Mouse (Mus musculus) cerebellum, postnatal 4 days (tissue): ENCODE measurements around the gene Slc7a14.
A peak's percentile ranks its signal among the peaks of the same experiment; 100 is the strongest.
"Not testable (repeated sequence)": the region's sequence is repeated elsewhere in the genome, so short reads cannot be mapped to it uniquely, and the experiment has no call there.

ENCODE experiments used
- DNase-seq, 2 experiments: peaks; one replicate each; pipeline ENCODE4 v3.0.0; 2022; ENCODE audit warnings: low spot score in 2 of 2, mixed read lengths in 1 of 2

The Slc7a14 gene

DNA sequence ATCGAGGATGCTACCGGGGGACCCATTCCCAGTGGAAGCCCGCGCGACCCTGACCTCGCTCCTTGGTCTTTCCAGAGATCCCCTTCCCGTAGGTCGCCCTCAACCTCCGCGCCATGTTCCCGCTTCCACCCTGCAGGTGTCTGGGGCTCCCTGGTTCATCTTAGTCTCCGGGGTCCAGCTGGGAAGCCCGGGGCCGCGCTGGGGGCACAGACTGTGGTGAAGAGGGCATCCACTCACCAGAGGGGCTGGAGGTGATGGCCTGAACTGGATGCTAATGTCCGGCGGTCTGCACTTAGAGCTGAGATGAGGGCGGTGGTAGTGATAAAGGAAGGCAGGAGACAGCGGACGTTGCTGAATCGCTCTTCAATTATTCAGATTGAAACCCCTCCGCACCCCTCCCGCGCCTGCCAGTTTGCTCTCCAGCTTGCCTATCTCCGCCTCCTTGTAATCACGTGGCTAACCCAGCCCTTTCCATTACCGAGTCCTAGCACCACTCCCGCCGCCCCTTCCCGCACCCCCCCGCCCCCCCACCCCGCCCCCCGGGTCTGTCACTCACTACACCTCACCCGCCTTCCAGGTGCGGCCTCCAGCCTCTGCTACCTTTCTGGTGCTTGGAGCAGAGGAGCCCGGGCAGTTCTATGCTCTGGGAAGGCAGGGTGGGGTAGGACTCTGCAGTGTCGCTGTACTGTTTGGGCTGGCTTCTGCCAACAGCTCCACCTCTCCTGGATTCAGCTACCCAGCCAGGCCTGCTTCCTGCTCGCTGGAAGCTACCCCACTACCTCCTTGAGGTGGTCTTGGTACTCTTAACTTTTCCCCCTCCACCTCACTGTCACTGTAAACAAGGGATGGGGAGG is at the start of gene Slc7a14:
Slc7a14 (minus strand) TSS at position 445 of the 854 bp plus-strand sequence.
- peak; percentile 38 to 68 for DNase-seq

DNA sequence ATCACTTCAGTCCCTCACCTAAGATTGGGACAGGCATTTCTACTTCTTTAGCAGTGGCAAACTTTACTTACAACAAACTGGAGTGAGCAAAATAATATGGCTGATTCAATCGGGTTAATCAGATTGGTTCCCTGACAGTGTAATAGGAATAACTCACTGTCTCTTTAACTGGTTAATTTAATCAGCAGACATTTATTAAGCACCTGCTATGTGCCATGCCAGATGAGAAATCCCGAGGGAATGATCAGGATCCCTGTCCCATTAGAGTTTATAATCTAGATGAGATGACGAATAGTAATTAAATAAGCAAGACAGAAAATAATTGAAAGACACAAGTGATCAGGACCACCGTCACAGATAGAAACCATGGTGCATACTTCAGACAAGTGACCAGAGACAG is 36.4 kb upstream of the Slc7a14 start:
- no peak for DNase-seq

DNA sequence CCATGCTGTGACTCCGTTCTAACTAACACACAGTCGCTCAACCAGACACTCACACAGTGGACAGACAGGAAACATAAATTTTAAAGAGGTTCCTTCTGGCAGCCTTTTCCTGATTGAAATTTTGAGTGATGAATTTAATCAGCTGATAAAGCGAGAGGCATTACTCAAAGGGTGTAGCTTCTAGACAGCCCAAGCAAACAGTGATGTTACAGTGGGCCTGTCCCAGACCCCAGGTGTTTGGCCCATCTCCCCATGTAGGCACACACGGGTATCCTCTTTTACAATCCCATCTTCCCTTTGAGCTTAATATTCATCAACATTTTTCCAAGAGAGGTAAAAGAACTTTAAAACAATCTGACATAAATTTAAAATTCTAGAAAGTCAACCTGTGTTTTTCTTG is 35.6 kb upstream of the Slc7a14 start:
- no peak for DNase-seq

DNA sequence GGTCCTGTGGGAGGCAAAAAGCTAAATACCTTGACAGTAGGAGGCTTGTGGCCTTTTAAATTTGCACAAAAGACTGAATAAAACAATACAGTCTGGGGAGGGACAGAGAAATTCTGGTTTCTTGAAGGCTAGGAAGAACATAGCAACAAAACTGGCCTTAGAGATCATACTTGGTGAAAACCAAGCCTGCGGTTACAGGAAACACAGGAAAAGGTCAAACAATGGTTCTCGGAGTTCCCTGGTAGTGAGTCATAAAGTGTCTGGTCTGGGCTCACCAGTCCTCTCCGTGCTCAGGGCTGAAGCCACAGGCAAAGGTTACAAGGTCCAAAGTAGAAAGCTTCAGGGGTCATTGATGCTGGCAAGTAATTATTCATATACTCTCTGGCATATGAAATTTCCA is 29.1 kb upstream of the Slc7a14 start:
- no peak for DNase-seq

DNA sequence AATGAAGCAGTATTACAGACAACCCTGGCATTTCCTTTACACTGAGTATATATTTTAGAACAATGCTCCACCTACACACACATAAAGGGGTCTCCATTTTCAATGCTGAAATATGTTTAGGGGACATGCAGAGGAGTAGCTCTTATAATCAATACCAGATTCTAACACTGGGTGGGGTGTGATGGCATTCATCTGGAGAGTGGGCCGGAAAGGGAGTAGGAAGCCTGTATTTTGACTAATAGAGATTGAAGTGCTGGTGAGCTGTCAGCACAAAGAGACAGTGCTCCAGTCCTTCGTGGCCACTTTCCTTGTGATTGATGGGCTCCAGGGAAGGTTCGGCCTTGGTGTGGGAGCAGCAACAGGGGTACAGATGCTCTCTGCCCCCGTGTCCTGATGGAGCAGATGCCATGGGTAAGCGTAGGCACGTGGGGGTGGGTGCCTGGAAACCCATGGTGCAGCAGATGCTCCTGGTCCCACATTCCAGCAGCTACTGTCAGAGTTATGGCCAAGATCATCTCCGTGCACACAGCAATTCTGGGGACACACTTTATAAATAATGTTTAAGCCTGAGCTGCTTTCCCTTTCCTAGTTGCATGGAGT is 18.2 kb upstream of the Slc7a14 start:
- no peak for DNase-seq

DNA sequence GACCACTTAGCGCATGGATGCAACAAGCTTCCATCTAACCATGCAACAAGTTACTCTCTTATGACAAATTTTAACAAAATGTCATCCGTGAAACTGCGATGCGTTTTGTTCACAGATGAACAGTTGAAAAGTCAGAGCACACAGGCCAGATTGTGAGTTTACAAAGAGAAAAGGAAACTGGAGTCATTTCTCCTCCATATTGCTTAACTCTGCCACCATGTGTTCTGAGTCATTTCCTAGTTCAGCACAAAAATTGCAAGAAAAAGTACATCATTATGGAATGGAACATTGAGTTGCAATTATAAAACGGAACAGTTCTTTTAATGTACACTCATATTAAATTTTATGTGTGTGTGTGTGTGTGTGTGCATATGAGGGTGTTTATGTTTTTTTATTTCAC is 17.6 kb upstream of the Slc7a14 start:
- DNase-seq = no peak

DNA sequence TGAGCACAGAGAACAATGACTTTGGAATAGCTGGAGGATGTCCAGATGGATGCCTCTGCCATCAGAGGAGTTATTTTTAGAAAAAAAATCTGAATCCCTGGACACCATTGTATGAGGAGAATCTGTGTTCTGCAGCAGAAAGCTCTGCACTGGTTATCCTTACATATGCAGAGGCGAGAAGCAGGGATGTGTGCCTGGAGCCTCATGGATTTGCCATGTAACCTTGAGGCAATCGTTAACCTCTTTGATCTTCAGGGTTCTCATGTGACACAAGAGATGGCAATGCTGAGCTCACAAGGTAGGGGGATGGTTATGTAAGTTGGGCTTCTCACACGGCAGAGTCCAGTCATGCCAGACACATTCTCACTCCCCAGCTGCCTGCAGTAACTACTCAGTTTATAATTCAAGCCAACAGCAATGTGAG is 14.1 kb upstream of the Slc7a14 start:
- DNase-seq = no peak

DNA sequence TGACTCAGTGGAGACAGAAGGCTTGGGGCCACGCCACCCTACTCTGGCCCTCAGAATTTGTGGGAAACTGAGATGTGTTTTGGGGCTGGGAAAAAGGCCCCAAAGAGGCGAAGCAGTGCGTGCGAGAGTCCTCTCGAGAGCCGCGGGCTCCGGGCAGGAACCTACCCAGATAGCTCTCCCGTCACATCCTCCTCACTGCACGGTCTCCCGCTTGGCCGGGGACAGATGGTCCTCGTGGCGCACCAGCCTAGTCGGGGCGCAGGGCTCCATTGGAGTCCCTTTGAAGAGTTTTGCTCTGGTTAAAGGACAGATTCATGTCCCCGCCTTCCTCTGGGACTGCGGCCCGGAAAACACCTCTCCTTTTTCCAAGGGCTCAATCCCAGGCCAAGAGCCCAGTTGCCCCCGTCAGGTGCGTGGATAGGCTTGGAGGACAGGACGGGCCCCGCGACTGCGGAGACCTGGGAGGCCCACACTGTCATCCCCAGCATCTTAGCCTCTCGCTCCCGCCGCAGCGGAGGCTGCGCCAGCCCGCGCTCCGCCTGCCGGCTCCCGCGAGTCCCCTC is 726 bp downstream of the Slc7a14 start:
- peak in 1 of 2 experiments; percentile 45 for DNase-seq

DNA sequence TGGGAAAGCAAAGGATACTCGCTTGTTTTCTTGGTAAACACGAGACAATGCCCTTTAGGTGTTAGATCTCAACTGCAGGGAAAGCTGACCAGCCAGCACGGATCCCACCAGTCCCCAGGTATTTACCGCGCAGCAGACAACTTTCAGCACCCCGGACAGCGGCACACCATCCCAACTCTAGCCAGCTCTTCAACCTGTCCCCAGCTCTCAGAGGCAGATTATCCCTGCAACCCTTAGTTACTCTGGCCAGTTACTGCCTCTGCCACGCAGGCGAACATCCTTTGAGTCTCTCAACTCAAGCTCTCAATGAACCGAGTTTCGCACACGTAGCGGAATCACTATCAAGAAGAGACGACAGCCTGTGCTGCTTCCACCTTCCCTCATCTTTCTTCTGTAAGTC is 1.3 kb downstream of the Slc7a14 start:
- peak in 1 of 2 experiments; percentile 13 for DNase-seq

DNA sequence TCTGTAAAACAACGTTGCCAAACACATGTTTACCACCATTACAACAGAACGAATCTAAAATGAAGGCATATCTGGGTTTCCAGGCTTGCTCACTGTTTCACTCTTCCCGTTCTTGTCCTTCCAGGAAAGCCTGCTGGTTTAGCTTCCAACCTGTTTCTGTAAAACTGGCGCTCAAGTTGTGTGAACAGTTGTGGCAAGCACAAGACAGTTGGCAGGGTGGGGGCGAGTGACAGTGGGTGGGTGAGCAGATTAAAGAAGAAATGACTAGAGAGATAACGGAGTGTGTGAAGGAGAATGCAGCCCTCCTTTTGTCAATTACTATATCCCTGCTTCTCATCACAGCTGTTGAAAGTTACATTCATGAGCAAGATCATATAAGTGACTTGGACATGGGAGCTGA is 2.2 kb downstream of the Slc7a14 start:
- no peak for DNase-seq

DNA sequence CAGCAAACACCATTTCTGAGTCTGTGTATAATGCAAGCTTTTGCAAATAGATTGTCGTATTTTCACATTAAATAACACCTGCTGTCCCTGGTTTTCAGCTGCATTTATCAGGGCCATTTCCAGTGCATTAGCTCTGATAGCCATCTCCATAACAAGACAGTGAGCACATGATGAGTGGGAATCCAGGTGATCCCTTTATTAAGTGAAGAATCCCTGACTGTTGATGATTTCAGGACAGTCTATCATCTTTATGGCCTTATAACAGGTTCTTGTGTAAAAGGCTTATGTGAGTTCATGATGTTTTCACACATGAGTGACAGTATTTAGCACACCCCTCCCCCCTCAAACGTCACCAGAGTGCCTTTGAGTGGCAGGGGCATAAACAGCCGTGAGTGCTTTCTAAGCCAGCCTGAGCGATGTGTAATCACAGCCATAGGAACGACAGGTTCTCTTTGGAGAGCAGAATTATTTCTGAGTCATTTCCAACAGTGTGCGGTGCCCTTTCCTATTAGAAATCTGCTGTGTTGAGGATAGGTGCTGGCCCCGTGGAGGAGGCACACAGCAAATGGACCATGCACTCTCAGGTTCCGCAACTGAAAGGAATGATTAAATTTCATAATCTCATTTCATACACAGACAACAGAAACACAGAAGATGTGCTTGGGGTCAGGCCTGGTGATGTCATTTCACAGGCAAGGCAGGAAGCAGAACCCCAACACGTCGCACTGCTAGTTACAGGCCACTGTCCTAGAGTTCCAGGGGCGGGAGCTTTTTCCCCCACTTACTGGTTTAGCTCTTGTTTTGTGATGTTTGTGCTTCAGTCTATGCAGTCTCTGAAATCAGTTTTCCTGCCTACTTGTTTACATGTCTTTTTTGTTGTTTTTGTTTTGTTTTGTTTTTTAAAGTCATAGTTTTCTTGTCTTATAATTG is 18.2 kb downstream of the Slc7a14 start:
- DNase-seq = no peak

DNA sequence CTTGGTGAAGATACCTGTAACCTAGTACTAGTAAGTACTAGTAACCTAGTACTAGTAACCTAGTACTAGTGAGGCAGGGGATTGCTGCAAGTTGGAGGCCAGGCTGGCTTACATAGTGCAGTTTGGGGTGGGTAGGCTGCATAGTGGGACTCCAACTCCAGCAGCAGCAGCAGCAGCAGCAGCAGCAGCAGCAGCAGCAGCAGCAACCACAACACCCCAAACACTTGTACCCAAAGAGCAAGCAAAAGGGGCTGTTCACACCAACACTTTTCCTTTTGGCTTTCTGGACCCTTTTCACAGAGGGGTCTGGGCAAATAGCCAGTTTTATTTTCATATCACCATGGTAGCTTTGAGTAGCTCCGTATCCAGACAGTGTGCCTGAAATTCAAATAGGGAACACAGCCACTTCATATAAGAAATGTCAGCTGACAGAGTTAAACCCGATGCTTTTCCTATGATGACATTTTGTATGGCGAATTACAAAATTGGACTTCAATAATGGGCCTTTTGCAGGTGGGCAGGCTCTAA is 22.7 kb downstream of the Slc7a14 start:
- DNase-seq = no peak

DNA sequence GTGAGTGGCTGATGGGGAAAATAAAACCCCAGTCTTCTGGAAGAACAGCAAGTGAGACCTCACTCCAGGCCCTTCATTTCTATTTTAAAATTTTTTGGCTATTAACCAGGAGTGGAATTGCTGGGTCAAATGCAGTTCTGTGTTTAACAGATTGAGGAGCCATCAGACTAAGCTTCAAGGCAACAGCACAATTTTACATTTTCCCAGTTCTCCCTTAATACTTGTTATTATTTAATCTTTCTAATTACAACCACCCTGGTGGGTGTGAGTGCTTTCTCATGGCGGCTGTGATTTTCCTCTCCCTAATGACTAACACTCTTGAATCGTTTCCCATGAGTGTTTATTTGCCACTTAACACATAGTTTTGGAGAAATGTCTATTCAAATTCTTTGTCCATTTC is 29.1 kb downstream of the Slc7a14 start:
- no peak for DNase-seq

DNA sequence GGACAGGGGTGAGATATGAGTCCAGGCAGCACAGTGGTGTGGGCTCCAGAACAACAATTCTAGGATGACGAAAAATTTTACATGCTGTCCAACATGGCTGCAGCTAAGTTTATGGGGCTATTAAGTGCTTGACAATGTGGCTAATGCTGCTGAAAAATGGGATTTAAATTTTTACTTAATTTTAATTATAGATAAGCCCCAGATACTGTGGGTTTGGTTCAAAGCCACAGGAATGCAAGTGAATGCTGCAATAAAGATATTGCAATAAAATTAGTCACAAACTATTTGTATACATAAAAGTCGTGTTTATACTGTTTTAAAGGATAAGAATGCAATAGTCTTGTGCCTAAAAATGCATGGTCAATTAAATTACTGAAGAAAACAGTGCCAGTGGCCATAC is 35.3 kb downstream of the Slc7a14 start:
- DNase-seq = no peak

DNA sequence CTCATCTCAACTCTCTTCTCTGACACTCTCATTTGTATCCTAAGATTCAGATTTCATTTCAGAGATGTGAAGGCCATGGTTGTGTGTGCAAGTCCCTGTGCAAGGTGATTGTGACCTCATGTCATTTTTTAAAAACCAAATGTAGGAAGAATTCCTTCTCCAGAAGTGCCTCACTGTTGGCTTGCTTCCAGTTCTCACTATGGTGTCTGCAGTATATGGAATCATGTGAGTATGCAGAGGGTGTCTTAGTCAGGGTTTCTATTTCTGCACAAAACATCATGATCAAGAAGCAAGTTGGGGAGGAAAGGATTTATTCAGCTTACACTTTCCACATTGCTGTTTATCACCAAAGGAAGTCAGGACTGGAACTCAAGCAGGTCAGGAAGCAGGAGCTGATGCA is 36.9 kb downstream of the Slc7a14 start:
- not testable (repeated sequence) for DNase-seq

DNA sequence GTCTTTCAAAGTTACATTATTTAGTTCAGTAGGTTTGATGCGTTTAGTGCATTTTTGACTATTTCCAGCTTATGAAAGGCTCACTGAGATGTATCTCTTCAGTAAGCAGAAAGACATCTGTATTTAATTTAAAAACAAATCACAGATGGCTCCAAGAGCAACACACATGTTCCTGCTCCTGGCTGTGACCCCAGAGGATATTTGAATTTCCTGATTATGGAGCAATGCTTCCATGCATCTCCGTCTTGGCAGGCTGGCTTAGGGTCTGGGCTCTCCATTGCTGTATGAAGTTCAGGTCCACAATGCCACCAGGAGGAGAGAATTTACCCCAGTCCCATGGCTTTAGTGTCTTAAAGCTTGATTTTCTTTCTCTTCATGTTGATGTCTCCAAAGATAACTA is 37.5 kb downstream of the Slc7a14 start:
- no peak for DNase-seq

DNA sequence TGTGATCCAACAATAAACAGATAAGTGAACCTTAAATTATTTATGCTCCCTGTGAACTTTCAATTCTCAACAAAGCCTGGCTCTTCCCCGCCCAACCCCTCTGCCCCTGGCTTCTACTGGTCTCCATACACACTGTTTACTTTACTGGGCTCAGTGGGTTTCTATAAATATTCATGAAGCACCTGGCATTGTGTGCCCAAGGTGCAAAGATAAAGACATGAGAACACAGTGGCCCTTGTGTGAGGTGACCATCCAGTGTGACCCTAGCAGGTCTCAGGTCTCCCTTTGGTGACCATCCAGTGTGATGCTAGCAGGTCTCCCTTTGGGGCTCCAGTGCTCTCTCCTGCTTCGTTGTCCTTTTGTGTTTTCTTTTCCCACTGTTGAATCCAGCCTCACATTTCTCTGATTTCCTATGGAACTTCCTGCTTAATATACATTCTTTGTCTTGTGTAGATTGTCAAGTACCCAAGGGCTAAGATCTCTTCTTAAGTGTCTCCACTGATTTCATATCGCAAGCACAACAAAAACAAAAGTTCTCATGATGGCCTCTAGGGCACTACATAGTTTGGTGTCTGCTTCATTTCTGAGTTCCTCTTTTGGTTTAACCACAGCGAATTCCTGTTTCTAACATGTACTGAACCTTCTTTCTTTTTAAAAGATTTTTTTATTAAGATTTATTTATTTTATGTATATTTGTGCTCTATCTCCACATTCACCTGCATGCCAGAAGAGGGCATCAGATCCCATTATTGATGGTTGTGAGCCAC is 40.4 kb downstream of the Slc7a14 start:
- DNase-seq = no peak

DNA sequence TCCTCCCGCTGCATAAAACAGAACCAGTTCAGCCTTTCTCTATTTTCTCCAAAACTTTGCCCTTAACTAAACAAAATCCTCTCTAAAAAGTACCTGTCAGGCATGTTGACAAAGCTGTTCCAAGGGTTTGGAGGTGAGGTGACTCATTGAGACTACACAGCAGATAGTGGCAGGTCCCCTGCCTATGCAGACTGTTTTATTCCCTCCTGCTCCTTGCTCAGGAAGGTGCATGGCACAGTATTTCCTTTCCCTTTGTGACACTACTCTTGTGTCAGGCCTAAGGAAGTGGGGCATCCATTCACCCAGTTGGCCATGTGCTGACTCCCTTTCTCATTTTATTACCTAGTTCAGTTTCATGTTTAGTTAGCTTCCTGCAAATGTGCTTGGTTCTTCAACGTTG is 42.3 kb downstream of the Slc7a14 start:
- no peak for DNase-seq

DNA sequence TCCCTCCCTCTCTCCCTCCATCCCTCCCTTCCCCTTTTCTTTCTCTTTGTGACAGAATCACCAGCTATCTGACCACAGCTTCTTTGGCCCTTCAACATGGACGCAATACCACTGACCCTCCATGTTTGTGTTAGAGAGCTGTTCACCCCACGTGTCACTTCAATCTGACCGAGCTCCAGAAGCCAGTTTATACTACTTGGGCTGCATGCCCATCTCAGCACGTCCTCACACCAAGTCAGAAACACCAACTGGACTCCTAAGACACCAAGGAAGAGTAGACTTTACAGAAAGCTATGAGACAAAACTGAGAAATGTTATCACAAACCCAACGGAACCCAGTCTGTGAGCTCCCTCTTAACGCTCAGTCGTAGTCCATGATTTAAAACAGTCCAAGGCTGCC is 43.2 kb downstream of the Slc7a14 start:
- DNase-seq = no peak

DNA sequence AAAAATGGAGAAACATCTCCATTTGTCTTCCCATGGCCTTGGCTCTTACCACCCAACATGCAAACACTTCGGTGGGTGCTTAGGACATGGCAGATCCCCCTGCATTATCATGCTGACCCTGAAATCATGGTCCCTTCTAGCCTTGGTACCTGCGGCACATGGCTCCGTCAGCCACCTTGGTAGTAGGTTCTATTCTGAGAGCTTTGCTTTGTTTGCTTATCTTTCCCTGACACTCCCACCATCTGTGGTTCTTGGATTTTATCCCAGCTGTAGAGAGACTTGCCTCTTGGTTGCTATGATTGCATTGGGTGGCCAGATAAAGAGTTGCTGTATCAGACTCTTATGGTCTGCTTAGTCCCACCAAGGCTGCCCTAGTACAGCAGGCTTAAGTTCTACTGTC is 46.6 kb downstream of the Slc7a14 start:
- DNase-seq = no peak

DNA sequence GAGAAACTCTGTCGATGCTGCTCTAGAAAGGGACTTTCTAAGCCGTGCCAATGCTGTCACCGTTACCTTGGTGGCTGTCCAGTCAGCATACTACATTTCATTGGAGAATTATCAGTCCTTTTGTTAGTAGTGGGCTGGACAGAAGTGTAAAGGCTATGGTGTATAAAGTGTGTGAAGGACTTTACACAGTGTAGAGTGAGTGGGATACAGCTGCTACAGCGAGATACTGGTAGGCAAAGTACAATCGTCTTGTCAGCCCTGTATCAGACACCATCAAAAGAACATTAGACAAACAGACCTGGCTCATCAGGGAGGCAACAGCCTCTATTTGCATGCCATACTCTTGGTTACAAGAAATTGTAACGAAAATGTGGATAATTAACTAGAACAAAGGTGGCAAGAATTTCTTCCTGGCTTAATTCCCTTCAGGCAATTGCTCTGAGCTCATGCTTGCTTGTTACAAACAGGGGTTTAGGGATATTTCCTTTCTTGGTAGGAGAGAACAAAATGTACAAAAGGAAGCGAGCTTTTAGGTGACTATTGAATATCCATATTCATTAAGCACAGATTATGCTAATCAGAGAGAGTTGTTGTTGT is 48.7 kb downstream of the Slc7a14 start:
- no peak for DNase-seq
